Mouse (Mus musculus) heart, postnatal 0 days (tissue): ENCODE results near the gene Ell.

Source experiments
- CTCF ChIP-seq: IDR thresholded peaks from 2 replicates; pipeline ENCODE4 v1.5.1; 2016; ENCODE audit warnings: antibody characterized with exemption, control low read depth, low read depth
- EP300 ChIP-seq: IDR thresholded peaks from 2 replicates; pipeline ENCODE4 v1.6.1; 2016; ENCODE audit warnings: antibody characterized with exemption, low read depth

GRCm38 (mm10) chr8:70539077-70539813 lies at the start of gene Ell:
- TF ChIP-seq EP300 (0 out of 2 replicates have a peak, but pooled peaks have one; percentile 3), CTCF (no peak)
